Mouse (Mus musculus) G1E (cell line): ENCODE measurements at regions not wholly inside any gene's neighbourhood (a gene's known extent, or its start where the extent isn't known, plus 50 kb on each side); places are given as distances from the start of the nearest gene placed in this dataset.

Source experiments
- ATAC-seq: 2 replicates; pipeline ENCODE4 v1.8.0; 2016; ENCODE audit warnings: mild to moderate bottlenecking; ENCODE audit not compliant: insufficient number of reproducible peaks, poor library complexity, low FRiP score, severe bottlenecking; ENCODE audit errors: extremely low read depth
- DNase-seq: peaks from one replicate; pipeline ENCODE4 v3.0.0; 2012; ENCODE audit warnings: low spot score
- H3K27me3 ChIP-seq: 2 replicates; pipeline ENCODE4 v1.6.1; 2012; ENCODE audit warnings: mild to moderate bottlenecking, low read length, inconsistent platforms; ENCODE audit not compliant: insufficient read depth
- H3K36me3 ChIP-seq: replicated peaks from 2 replicates; pipeline ENCODE3; 2012; ENCODE audit warnings: mild to moderate bottlenecking, inconsistent platforms
- H3K4me1 ChIP-seq: 2 replicates; pipeline ENCODE4 v1.6.1; 2012; ENCODE audit warnings: low read depth, low read length, inconsistent platforms, mixed read lengths; ENCODE audit not compliant: insufficient read depth
- H3K4me3 ChIP-seq: 2 replicates; pipeline ENCODE4 v1.5.1; 2012; ENCODE audit warnings: low read depth, mild to moderate bottlenecking, inconsistent platforms, low read length, moderate library complexity, mixed read lengths
- H3K9me3 ChIP-seq: replicated peaks from 2 replicates; pipeline ENCODE4 v1.6.1; 2012; ENCODE audit warnings: inconsistent platforms
- CTCF ChIP-seq: IDR thresholded peaks from 2 replicates; pipeline ENCODE4 v1.5.1; 2012; ENCODE audit warnings: low read depth, low read length, inconsistent platforms, mixed read lengths
- GATA1 ChIP-seq: IDR thresholded peaks from 2 replicates; pipeline ENCODE4 v1.6.1; 2012; ENCODE audit warnings: borderline replicate concordance, low read length, inconsistent platforms, mixed read lengths
- GATA2 ChIP-seq: IDR thresholded peaks from 2 replicates; pipeline ENCODE4 v1.6.1; 2012; ENCODE audit warnings: low read depth, low read length, inconsistent platforms, borderline replicate concordance
- POLR2AphosphoS5 ChIP-seq: IDR thresholded peaks from 2 replicates; pipeline ENCODE4 v1.6.1; 2012; ENCODE audit warnings: low read depth, low read length, inconsistent platforms; ENCODE audit not compliant: insufficient replicate concordance
- TAL1 ChIP-seq: conservative IDR thresholded peaks from 2 replicates; pipeline ENCODE4 v1.6.1; 2012; ENCODE audit warnings: low read depth, low read length, inconsistent platforms, mixed read lengths

GRCm38 (mm10) chr6:95179993-95180392 is 63.0 kb downstream of the Kbtbd8 start:
- DNase-seq = no peak
- Histone ChIP-seq H3K36me3 (no peaks in the 10 kb centered on the region), H3K4me1 (no peaks in the 10 kb centered on the region), H3K4me3 (no peak overlapping the region), H3K27me3 (no peaks in the 10 kb centered on the region), H3K9me3 (no peaks in the 10 kb centered on the region)
- no peak for ATAC-seq
- TF ChIP-seq POLR2AphosphoS5 (no peak), GATA2 (no peak), GATA1 (no peak), TAL1 (no peak), CTCF (no peak)

- no peaks in the 10 kb centered on the region for H3K4me1 ChIP-seq
- ATAC-seq = no peak
These were observed 65.2 kb downstream of the Kbtbd8 start for GRCm38 (mm10) chr6:95182238-95182637.

DNA sequence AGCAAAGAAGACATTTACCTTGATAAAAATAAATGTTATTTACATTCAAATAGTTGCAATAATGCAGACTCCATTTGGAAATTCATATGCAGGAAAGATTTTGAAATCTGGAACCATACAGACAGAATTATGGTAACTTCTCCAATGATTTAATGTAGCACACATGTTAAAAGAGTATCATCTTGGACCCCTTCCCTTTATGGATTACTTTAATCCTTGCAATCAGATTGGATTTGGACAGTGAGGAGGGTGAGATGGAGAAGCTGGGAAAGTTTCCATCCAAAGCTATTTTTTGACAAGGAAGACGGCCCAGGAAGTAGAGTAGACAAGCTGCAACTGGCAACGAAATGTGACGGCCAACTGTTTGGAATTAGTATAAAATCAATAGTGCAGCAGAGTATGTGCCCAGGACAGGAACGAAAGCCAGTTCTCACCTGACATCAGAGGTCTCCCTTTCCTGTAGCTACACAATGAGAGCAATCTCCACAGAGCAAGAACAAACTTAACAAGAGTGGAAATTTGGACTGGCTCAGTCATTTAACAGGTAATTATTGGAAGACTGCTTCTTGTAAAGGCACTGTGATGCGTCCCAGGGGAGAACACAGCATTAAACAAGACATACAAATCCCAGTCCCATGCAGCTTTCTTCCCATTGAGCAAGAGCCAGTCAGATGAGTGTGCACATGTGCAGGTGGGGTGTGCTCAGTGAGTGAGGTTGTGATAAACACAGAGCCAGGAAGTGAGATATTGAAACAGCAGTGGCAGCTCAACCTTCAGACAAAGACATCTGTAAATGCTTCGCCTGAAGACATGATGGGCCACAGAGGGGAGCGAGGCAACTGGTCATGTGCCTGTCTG is 68.3 kb downstream of the Kbtbd8 start:
- 0 out of 2 replicates have a peak, but pooled peaks cover 2% of the 10 kb centered on the region for H3K27me3 ChIP-seq
- H3K36me3 ChIP-seq = no peaks in the 10 kb centered on the region
- no peak for TF ChIP-seq TAL1
- no peak for TF ChIP-seq POLR2AphosphoS5
- TF ChIP-seq CTCF = no peak
- no peak for TF ChIP-seq GATA1
- no peak for TF ChIP-seq GATA2
- DNase-seq = no peak
- no peaks in the 10 kb centered on the region for H3K9me3 ChIP-seq
- ATAC-seq = no peak
- no peaks in the 10 kb centered on the region for H3K4me1 ChIP-seq
- H3K4me3 ChIP-seq = no peak overlapping the region

More at GRCm38 (mm10) chr6:95182238-95182637, 65.2 kb downstream of the Kbtbd8 start:
- H3K9me3 ChIP-seq = no peaks in the 10 kb centered on the region
- no peak for DNase-seq
- H3K36me3 ChIP-seq = no peaks in the 10 kb centered on the region
- H3K4me3 ChIP-seq = no peak overlapping the region
- no peaks in the 10 kb centered on the region for H3K27me3 ChIP-seq
- TF ChIP-seq POLR2AphosphoS5 = no peak

GRCm38 (mm10) chr6:95196631-95197030 is 79.6 kb downstream of the Kbtbd8 start:
- H3K9me3 ChIP-seq = no peaks in the 10 kb centered on the region
- no peaks in the 10 kb centered on the region for H3K36me3 ChIP-seq
- no peaks in the 10 kb centered on the region for H3K27me3 ChIP-seq
- H3K4me1 ChIP-seq = no peaks in the 10 kb centered on the region
- ATAC-seq (no peak), DNase-seq (no peak)
- no peak overlapping the region for H3K4me3 ChIP-seq
- TF ChIP-seq GATA1 (no peak), CTCF (no peak), GATA2 (no peak)

DNA sequence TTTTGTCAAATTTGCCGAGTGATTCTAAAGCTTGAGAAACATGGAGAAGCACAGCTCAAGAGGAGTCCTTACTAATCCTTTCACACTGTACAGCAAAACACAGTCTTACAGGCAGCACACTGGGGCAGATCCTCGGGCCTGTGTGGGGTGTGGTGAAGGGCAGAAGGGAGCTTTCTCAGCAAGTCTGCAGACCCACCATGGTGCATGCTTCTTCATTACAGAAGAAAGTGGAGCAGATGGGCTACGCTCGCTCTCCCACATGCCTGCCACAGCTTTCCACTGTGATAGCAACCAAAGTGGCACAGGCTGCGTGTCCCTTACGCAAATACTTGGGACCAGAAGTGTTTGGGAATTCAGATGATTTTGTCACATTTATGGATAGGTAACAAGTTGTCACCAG is 81.6 kb downstream of the Kbtbd8 start:
- no peaks in the 10 kb centered on the region for H3K4me1 ChIP-seq
- no peak overlapping the region for H3K4me3 ChIP-seq
- TF ChIP-seq GATA2 (no peak), TAL1 (no peak), GATA1 (no peak), POLR2AphosphoS5 (no peak), CTCF (no peak)
- no peaks in the 10 kb centered on the region for H3K36me3 ChIP-seq
- no peaks in the 10 kb centered on the region for H3K9me3 ChIP-seq
- no peaks in the 10 kb centered on the region for H3K27me3 ChIP-seq
- DNase-seq = no peak
- no peak for ATAC-seq

GRCm38 (mm10) chr6:95202291-95202790 is 85.3 kb downstream of the Kbtbd8 start:
- Histone ChIP-seq H3K4me3 (no peak overlapping the region), H3K27me3 (no peaks in the 10 kb centered on the region), H3K36me3 (no peaks in the 10 kb centered on the region), H3K9me3 (no peaks in the 10 kb centered on the region), H3K4me1 (no peaks in the 10 kb centered on the region)
- DNase-seq (no peak), ATAC-seq (no peak)
- TF ChIP-seq POLR2AphosphoS5 = no peak
- no peak for TF ChIP-seq TAL1
- TF ChIP-seq GATA2 = no peak
- TF ChIP-seq CTCF = no peak
- no peak for TF ChIP-seq GATA1

- Histone ChIP-seq H3K36me3 (no peaks in the 10 kb centered on the region), H3K4me1 (no peaks in the 10 kb centered on the region), H3K4me3 (no peak overlapping the region), H3K9me3 (no peaks in the 10 kb centered on the region), H3K27me3 (no peaks in the 10 kb centered on the region)
- no peak for DNase-seq
- TF ChIP-seq GATA2 (no peak), CTCF (no peak), POLR2AphosphoS5 (no peak), GATA1 (no peak), TAL1 (no peak)
- ATAC-seq = no peak
These were observed 85.9 kb downstream of the Kbtbd8 start for GRCm38 (mm10) chr6:95202978-95203377.
